Mouse (Mus musculus) activated CD4-positive, CD25-positive, alpha-beta regulatory T cell, adult 4 months (primary cell): ENCODE results near the gene Olfr1378. TPM values are rescaled to one million over a fixed set of nuclear protein-coding genes. Genes with fewer than 3 reads are reported as not detected.

Experiments
- ATAC-seq: one replicate; pipeline ENCODE4 v1.8.0; 2017
- polyA plus RNA-seq, 2 experiments: library from polyadenylated mRNA; unstranded; fragments of 100-300 nt; shearing (Covaris generic); gene quantifications; one replicate each; pipeline ENCODE4 v1.2.1; 2017

Gene Olfr1378
- not detected for polyA plus RNA-seq

DNA sequence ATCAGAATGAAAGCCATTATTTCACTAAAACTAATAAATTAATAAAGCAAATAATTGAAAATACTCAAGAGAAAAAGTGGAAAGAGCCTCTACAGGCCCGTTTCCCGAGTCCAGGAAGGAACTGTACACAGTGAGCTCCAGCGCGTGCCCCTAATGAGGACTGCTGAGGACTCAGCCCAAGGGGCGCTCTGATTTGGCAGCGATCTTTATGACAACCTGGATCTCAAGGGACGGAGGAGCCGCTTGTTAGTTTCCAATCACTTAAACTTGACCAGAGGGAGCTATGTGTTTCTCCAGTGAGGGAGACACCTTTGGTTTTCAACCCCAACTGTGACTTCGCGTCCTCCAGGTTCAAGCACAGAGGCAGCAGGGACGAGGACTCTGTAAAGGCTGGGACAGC, at the start of gene Olfr1378:
Olfr1378 (plus strand) TSS at position 301 of the 400 bp plus-strand sequence.
- ATAC-seq = no peak

DNA sequence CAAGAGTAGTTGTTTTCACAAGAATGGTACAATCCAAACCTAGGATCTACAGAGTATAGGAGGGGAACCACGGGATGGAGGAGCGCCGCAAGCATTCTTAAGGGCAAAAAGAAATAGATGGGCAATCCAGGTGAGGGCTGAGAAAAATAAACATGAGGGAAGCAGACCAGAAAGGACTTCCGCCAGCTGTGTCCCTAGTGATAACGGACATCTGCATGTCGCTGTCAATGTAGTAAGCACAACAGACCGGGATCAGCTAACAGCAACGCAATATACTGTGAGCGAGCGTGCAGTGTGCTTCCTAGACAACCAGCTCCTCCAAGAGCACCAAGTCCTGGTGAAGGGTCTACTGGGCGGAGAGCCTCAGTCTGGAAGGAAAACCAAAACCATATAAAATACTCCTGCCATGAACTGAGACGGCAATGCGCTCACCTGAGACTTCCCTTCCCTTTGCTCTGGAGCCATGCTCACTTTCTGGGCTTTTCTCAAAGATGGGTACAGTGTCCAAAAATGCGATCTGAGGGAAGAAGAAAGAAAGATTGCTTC, 35.8 kb upstream of the Olfr1378 start:
- ATAC-seq = no peak

DNA sequence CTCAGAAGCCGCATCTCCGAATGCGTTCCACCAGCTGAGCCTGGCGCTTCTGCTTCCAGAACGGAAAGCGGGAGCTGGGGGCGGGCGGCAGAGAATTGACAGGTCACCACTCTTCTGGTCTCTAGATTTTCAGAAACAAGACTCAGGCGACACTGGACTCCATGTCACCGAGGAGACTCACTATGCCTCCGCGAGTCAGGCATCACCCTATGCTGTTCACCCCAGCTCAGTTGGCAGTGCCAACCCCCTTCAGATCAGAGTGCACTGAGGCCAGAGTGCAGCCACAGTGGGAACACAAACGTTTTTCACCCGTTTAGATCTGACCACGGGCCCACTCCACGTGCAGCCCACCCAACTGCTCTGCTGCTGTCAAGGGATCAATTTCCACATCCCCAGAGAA, 35.3 kb upstream of the Olfr1378 start:
- ATAC-seq = no peak

DNA sequence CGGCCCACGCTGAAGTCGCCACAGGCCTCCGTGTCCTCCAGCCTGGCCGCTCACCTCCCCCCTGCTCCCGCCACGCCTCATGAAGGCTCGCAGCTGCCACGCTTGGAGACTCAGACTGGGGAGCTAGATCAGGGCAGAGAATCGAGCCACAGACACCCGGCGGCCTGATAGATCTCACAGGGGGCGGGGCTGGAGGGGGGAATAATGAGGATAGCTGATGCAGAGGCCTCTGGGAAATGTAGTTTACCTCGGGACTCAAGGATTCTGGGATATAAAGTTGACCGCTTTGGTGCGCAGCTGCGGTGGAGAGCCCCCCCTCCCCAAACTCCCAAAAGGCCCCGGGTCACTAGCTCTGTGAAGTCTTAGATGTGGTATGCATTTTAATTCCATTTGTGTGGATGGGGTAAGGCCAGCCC, 34.9 kb upstream of the Olfr1378 start, which contains the start of gene Zfp354b:
Zfp354b (minus strand) TSS at position 183 of the 416 bp plus-strand sequence.
- ATAC-seq = no peak

DNA sequence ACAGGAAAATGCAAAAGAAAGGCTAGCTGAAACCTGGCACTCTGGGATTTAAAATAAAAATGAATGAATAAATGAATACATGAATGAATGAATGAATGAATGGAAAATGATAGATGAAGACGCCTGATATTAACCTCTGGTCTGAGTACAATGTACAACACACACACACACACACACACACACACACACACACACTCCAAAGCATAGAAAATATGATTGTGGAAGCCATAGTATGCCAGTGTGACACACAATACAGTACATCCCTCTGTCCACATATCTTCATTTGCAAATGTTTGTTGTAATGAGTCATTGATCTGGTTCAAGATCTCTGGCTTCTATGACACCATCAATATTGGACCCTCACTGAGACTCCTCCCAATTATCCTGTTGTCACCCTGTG, 34.3 kb upstream of the Olfr1378 start:
- no peak for ATAC-seq

DNA sequence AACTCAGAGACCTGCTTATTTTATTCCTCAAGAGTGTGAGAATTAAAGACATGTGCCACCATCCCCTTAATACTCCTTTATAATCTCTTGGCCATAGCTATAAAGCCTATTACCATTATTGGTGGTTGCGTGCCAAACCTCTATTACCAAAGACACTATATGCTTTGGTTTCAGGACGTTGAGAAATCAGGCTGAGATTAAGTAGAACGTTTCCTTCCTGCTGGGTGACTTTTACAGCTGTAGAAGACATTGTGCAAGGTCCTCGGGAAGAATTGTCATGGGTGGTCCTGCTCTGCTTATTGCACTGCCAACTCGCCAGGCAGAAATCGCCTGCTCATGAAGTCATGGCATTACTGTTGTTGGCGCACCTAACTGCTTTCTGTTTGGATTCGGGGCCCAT, 27.9 kb upstream of the Olfr1378 start:
- ATAC-seq = no peak

DNA sequence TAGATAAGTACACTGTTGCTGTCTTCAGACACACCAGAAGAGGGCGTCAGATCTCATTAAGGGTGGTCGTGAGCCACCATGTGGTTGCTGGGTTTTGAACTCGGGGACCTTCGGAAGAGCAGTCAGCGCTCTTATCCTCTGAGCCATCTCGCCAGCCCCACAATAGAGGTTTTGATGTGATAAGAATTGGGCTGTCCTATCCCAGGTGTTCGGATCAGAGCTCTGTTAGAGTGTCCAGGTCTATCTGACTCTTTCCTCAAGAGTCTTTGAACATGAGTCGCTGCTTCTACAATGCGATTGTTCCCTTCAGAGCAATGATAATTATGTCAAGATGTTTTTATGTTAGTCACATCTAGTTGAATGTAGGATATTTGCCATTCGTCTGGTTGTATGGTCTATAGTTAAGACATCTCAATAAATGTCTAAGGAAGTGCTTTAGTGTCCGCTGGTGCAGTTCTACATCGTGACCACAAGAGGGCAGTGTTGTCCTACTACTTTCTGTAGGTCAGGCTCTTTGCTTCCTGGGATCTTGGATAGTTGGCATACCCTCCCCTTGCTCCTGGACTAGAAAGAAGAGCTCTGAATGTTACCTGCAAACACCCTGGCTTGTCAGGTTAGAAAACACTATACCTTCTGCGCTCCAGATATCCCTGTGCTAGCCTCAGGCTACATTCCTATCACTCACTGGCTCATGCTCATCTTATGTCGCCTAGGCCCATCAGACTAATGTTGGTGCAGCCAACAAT, 26.5 kb upstream of the Olfr1378 start:
- ATAC-seq = no peak

DNA sequence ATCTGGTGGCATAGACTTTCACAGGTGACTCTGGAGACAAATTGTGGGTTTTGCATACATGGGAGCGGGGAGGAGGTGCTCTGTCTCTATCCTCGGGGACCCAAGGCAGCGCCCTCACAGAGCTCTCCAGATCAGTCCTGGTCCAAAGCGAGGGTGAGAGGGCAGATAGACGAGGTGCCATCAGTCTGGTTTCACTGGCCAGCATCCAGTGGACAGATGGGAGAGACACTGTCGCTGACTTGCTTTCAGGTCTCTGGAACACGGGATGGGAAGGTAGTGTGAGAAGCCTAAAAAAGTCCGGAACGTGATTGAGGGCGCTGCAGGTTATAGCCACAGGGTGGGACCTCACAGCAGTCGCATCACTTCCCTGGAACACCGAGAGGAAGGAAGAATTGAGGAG, 23.9 kb upstream of the Olfr1378 start:
- ATAC-seq = no peak

DNA sequence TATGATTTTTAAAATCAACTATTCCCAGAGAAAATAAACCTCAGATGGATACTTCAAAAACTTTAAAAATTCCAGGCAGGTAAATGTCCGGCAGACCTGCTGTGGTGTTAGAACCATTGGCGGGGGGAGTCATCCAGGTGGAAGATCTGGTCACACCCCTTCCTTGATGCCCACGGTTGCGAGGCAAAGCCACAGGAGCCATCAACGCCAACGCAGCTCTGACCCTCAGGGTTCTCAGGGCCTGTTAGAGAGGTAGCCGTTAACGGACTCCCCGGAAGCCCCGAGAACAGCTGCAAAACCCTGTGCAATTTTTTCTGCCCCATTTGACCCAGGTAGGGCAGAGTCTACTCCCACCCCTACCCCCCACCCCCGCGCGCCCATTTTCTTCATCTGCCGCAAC, 22.8 kb upstream of the Olfr1378 start, which contains the start of gene 4933414I15Rik:
4933414I15Rik (minus strand) TSS at position 260 of the 400 bp plus-strand sequence.
- no peak for ATAC-seq

DNA sequence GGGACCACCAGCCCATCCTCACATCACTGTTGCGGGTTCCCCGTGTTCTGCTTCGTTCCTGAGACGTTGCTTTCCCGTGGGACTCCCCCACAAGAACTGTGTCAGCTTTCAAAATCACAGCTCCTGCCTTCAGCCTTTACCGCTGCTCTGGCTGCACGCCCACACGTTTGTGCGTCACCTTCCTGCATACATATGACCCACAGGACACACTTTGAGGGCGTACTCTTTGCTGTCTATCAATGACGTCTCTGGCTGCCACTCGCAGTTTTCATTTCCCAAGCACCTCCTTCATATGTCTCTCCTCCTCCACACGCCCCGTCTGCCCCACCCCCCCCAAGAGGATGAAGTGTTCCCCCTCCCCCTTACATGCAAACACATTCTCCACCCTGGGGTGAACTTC, 14.0 kb upstream of the Olfr1378 start:
- ATAC-seq = no peak

DNA sequence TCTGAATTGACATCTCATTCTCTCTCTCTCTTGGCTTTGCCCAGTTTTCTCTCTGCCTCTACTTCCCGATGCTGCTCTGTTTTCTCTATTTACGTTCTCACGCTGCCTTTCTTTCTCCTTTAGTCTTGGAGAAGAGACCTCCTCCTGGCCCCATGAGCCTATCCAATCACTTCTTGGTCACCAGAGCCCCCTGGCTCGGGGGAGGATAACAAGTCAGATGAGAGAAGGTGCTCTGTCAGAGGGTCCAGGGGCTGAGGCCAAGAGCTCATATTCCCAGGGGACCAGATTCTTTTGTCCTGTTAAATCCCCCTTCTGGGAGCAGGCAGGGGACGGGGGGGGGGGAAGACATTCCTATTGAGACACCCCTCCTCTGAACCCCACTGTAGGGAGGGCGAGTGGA, 12.7 kb upstream of the Olfr1378 start, which contains the start of gene Prop1:
Prop1 (minus strand) TSS at position 101 of the 400 bp plus-strand sequence.
- no peak for ATAC-seq

DNA sequence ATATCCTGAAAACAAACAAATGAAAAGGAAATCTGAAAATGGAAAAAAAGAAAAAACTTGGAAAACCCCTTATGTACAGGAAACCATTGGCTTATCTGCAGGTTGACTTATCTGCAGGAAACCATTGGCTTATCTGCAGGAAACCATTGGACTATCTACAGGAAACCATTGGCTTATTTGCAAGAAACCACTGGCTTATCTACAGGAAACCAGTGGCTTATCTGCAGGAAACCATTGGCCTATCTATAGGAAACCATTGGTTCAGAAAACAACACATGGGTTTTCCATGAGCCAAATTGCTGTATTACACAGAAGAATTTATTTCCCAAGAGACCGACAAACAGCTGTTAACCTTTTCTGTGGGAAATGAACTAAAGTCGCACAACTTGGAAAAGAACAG, 1.4 kb upstream of the Olfr1378 start:
- ATAC-seq = no peak

DNA sequence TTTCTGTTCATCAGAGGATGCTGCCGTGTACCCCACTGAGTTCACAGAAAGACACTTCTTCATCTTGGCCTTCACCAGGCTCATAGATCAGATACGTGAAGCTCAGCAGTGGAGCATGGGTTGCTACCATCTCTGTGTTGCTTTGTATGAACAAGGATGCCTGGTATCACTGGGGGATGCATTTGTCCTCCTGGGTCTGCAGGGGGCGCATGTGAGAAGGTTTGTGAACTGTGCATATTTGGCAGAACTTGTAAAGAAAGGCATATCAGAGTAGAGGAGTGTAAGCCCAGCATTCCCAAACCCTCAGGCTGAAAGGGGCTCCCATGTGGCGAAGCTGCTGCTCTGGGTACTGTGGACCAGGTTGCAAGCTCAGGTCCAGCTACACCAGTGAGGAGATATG, 10.9 kb downstream of the Olfr1378 start:
- ATAC-seq = no peak

DNA sequence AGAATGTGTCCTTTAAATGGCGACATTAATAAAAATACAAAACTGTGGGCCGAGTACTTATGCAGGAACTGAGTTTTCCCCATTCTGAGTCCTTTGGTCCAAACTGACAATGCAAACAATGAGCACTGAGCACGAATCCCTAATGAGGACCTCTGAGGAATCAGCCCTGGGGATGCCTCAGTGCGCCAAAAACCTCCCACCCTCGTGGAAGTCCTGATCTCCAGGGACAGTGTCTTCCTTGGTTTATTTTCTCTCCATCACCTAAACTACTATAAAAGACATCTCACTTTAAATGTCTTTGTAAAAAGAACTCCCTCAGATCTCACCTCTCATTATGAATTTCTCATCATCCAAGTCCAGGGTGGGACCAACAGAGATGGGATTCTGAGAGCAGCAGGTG, 15.3 kb downstream of the Olfr1378 start, which contains the start of gene Olfr1377:
Olfr1377 (plus strand) TSS at position 301 of the 400 bp plus-strand sequence.
- ATAC-seq = no peak

DNA sequence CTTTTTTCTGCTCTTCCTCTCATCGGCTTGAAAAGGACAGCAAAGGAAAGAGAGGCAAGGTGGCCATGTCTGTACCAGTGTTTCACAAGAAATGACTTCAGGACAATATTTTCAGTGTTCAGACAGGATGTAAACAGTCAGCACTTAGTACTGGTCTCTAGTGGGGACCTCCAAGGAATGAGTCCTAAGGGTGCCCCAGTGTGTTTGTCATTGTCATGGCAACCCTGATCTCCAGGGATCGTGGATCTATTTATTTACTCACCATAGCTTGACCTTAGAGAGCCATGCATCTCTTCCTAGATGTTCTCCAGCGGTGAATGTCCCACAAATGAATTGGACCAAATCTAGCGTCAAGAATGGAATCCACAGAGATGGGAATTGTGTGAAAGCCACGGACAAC, 37.0 kb downstream of the Olfr1378 start, which contains the start of gene Olfr51:
Olfr51 (plus strand) TSS at position 301 of the 400 bp plus-strand sequence.
- no peak for ATAC-seq

DNA sequence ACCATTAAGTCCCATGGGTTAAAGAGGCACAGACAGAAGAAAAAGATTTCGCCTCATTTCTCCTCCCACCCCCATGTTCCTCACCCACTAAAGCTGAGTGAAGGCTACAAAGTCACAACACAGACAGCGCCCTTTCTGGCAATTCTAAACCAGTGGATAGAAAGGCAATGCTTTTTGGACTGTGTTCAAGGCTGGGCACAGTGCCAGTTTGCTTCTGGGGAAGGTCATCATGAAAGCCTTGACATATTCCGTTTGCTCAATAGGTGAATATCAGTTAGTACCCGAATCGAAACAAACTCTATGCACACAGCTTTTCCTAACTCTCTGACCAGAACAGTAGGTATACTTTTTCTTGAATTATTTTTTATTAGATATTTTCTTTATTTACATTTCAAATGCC, 45.5 kb downstream of the Olfr1378 start:
- no peak for ATAC-seq

DNA sequence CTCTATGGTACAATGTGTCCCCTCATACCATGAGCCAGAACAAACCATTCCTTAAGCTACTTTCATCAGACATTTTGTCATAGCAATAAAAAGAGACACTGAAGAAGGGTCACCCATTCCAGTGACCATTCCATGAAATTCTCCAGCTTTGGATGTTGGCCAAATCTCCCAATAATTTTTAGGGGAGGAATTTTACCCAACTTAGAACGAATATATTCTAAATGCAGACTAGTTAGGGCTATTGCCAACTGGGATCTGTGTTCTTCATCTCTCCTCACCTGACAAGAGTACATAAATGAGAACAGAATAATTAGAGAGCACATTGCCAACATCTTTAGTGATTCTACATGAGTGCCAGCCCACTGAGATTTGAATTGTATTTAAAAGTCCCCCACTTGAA, 47.6 kb downstream of the Olfr1378 start, which contains the start of gene Olfr54:
Olfr54 (plus strand) TSS at position 301 of the 400 bp plus-strand sequence.
- no peak for ATAC-seq

DNA sequence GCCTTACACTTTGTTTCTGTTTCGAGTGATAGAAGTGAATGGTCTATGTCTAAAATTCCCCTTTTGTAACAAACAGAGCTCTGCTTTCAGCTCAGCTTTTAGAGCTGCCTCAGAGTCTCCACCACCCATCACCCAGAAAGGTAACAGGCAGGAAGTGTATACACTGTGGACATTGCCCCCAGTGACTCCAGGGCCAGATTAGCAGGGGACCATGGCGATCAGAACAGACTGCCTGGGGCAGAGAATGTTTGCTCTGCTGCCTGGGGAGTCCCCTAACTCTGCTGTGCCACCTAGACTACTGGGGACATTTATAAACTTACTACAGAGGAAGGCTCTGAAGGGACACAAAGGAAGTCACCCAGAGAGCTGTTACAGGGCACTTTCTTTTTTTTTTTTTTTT, 50.0 kb downstream of the Olfr1378 start:
- ATAC-seq = no peak

Other genes with a start within 250 kb of the Olfr1378 start
- gene Zfp354c, start 138.8 kb upstream of the Olfr1378 start, polyA plus RNA-seq = 1 to 10 TPM in 1 of 2 experiments, under 1 TPM in 1; 0.79 to 3.2 TPM
- gene Zfp879, start 125.0 kb upstream of the Olfr1378 start, polyA plus RNA-seq = not detected
- gene Grm6, start 115.8 kb upstream of the Olfr1378 start, polyA plus RNA-seq = not detected
- not detected for gene Zfp454, start 78.9 kb upstream of the Olfr1378 start, polyA plus RNA-seq
- not detected for gene Zfp2, start 50.4 kb upstream of the Olfr1378 start, polyA plus RNA-seq
- gene Zfp354b, start 34.9 kb upstream of the Olfr1378 start, polyA plus RNA-seq = not detected
- gene 4933414I15Rik, start 22.8 kb upstream of the Olfr1378 start, polyA plus RNA-seq = not detected
- not detected for gene Prop1, start 12.8 kb upstream of the Olfr1378 start, polyA plus RNA-seq
- not detected for gene Olfr1377, start 15.4 kb downstream of the Olfr1378 start, polyA plus RNA-seq
- not detected for gene Olfr51, start 37.1 kb downstream of the Olfr1378 start, polyA plus RNA-seq
- gene Olfr54, start 47.7 kb downstream of the Olfr1378 start, polyA plus RNA-seq = under 1 TPM in 1 of 2 experiments, not detected in 1; 0.20 TPM
- gene Olfr1375, start 81.6 kb downstream of the Olfr1378 start, polyA plus RNA-seq = not detected
- not detected for gene Zfp354a, start 92.7 kb downstream of the Olfr1378 start, polyA plus RNA-seq